Comparison of ENCODE assay signal across 8 mouse cellular contexts in genomic region chr14:84443288-84443686, GRCm38 (mm10). TPM values are rescaled to one million over a fixed set of nuclear protein-coding genes. Genes with fewer than 3 reads are reported as not detected.
DNase-seq lines count a peak whose midpoint lies in the region; ATAC-seq and TF ChIP-seq lines count a peak whose summit lies in the region.

Pcdh17 (plus strand) TSS chr14:84443563.

- DNase-seq in CH12.LX (ENCODE audit: extremely low read depth), result peak; percentile 84
- DNase-seq in cerebellum, adult 11 months, result peak; percentile 74
- DNase-seq in forebrain, embryonic 14.5 days (ENCODE audit: low spot score), result peak; percentile 98
- peak; percentile 93 to 96 for DNase-seq in heart, postnatal 10 days
- DNase-seq in large intestine, adult 2 months (ENCODE audit: low read depth, low spot score), result peak; percentile 82

- no peak for TF ChIP-seq RAD21 in CH12.LX (IDR thresholded peaks at IDR 0.05; ENCODE audit: low read depth, low read length)

- peak; percentile 91 for ATAC-seq in forebrain, embryonic 14.5 days
- peak; percentile 90 for ATAC-seq in liver, embryonic 16.5 days (ENCODE audit: low read depth)
- peak; percentile 89 for ATAC-seq in neural tube, embryonic 12.5 days (ENCODE audit: low FRiP score, low read depth)

- H3K4me1 ChIP-seq in CH12.LX (ENCODE audit: control insufficient read depth in 1 of 2, insufficient read depth in 2 of 2), result no peaks in the 10 kb centered on the region
- peaks cover 10% of the 10 kb centered on the region for H3K4me1 ChIP-seq in forebrain, embryonic 14.5 days (ENCODE audit: control insufficient read depth, insufficient read depth, low read length)
- H3K4me1 ChIP-seq in liver, embryonic 16.5 days (ENCODE audit: control insufficient read depth, low read depth, low read length), result peaks cover 2% of the 10 kb centered on the region; the same call in 1 of the 2 replicates
- H3K4me1 ChIP-seq in neural tube, embryonic 12.5 days, result peaks cover 9% of the 10 kb centered on the region
- peaks cover 23% of the 10 kb centered on the region for H3K4me1 ChIP-seq in testis, adult 2 months (ENCODE audit: control insufficient read depth, insufficient read depth, low read length)

- peak within 1 kb of the TSS; percentile 49 to 67 (median 61) for H3K4me3 ChIP-seq in CH12.LX (replicated peaks in 1 of 3; ENCODE audit: low read depth in 2 of 3, low read length in 2 of 3, poor library complexity in 1 of 3)
- peak within 1 kb of the TSS; percentile 60 for H3K4me3 ChIP-seq in forebrain, embryonic 14.5 days (ENCODE audit: low read depth, low read length)
- H3K4me3 ChIP-seq in liver, embryonic 16.5 days (ENCODE audit: low read depth, low read length), result peak within 1 kb of the TSS; percentile 50
- peak within 1 kb of the TSS; percentile 59 for H3K4me3 ChIP-seq in neural tube, embryonic 12.5 days
- H3K4me3 ChIP-seq in testis, adult 2 months (ENCODE audit: control insufficient read depth, low read depth, low read length), result peak within 1 kb of the TSS; percentile 83

- H3K27ac ChIP-seq in CH12.LX (ENCODE audit: insufficient read depth, low read depth), result peak within 1 kb of the TSS; percentile 94
- peak within 1 kb of the TSS; percentile 49 for H3K27ac ChIP-seq in forebrain, embryonic 14.5 days (ENCODE audit: low read depth, low read length)
- H3K27ac ChIP-seq in liver, embryonic 16.5 days (ENCODE audit: low read length), result no peak within 1 kb of the TSS
- H3K27ac ChIP-seq in neural tube, embryonic 12.5 days, result no peak within 1 kb of the TSS
- 0 out of 2 replicates have a peak within 1 kb of the TSS, but pooled peaks have one; percentile 21 for H3K27ac ChIP-seq in testis, adult 2 months (ENCODE audit: control insufficient read depth, insufficient read depth, low read depth, low read length)

- H3K9me3 ChIP-seq in CH12.LX (replicated peaks; ENCODE audit: low read length), result peaks cover 40% of the 10 kb centered on the region
- no peaks in the 10 kb centered on the region for H3K9me3 ChIP-seq in forebrain, embryonic 14.5 days (replicated peaks; ENCODE audit: control insufficient read depth, low read length)
- no peaks in the 10 kb centered on the region for H3K9me3 ChIP-seq in liver, embryonic 16.5 days (replicated peaks; ENCODE audit: control insufficient read depth, low read length)
- H3K9me3 ChIP-seq in neural tube, embryonic 12.5 days, result no peaks in the 10 kb centered on the region

- dilution Hi-C loops in CH12.LX (cut with MboI; ENCODE audit: extremely low pct_ligation_motif_present, extremely low pct_unique_long_range_greater_than_20kb, low sequenced_read_pairs), result no loop called here

- H3K4me2 ChIP-seq in CH12.LX (ENCODE audit: insufficient read depth, low read depth, poor library complexity, severe bottlenecking), result peak within 1 kb of the TSS; percentile 6; the same call in 1 of the 2 replicates
- peak within 1 kb of the TSS; percentile 95 for H3K4me2 ChIP-seq in forebrain, embryonic 14.5 days (ENCODE audit: low read length)
- peak within 1 kb of the TSS; percentile 64 for H3K4me2 ChIP-seq in liver, embryonic 16.5 days (ENCODE audit: low read depth, low read length)
- H3K4me2 ChIP-seq in neural tube, embryonic 12.5 days (replicated peaks), result peak within 1 kb of the TSS; percentile 96

- in situ Hi-C loops in CH12.LX (cut with MboI; ENCODE audit: low pct_ligation_motif_present, low pct_unique_long_range_greater_than_20kb, low sequenced_read_pairs), result loop anchor here (25.0 kb wide), 1 partner anchor 181 kb away; no protein-coding TSS in a partner anchor

- 0% methylated on average over 31 of the region's 31 CpGs for WGBS in forebrain, embryonic 14.5 days
- WGBS in large intestine, adult 2 months, result under 1% methylated on average over 31 of the region's 31 CpGs
- under 1% methylated on average over 31 of the region's 31 CpGs for WGBS in liver, embryonic 16.5 days (ENCODE audit: insufficient replicate concordance)
- under 1% methylated on average over 31 of the region's 31 CpGs for WGBS in neural tube, embryonic 12.5 days

- intact Hi-C loops in heart, postnatal 10 days (cut with DNase I), result loop anchor here (2.0 to 10.0 kb wide), 4 partner anchors 852 to 2002 kb away; no protein-coding TSS in a partner anchor

- no peak for TF ChIP-seq CTCF in CH12.LX (conservative IDR thresholded peaks at IDR 0.05 in 1 of 2, IDR thresholded peaks at IDR 0.05 in 1 of 2; ENCODE audit: low read depth in 2 of 2, low read length in 2 of 2)
- no peak for TF ChIP-seq CTCF in testis, adult 2 months (IDR thresholded peaks at IDR 0.05; ENCODE audit: control insufficient read depth, insufficient read depth, insufficient replicate concordance, low read depth, low read length)

- H3K27me3 ChIP-seq in CH12.LX (replicated peaks), result no peaks in the 10 kb centered on the region
- peaks cover 3% of the 10 kb centered on the region; the same call in 1 of the 2 replicates for H3K27me3 ChIP-seq in forebrain, embryonic 14.5 days (replicated peaks; ENCODE audit: control insufficient read depth, insufficient read depth, low read length)
- peaks cover 47% of the 10 kb centered on the region for H3K27me3 ChIP-seq in liver, embryonic 16.5 days (ENCODE audit: control insufficient read depth, insufficient read depth, low read depth, low read length)
- peaks cover 17% of the 10 kb centered on the region for H3K27me3 ChIP-seq in neural tube, embryonic 12.5 days (replicated peaks)
- H3K27me3 ChIP-seq in testis, adult 2 months (ENCODE audit: control insufficient read depth, insufficient read depth, low read length), result no peaks in the 10 kb centered on the region

- peak within 1 kb of the TSS; percentile 70 for H3K9ac ChIP-seq in CH12.LX (ENCODE audit: insufficient read depth, low read depth)
- H3K9ac ChIP-seq in forebrain, embryonic 14.5 days (ENCODE audit: low read length), result peak within 1 kb of the TSS; percentile 53
- H3K9ac ChIP-seq in liver, embryonic 16.5 days (ENCODE audit: low read depth, low read length), result no peak within 1 kb of the TSS
- H3K9ac ChIP-seq in neural tube, embryonic 12.5 days, result peak within 1 kb of the TSS; percentile 53

- peak; percentile 92 for TF ChIP-seq POLR2A in CH12.LX (IDR thresholded peaks at IDR 0.05; ENCODE audit: low read depth, low read length)
- TF ChIP-seq POLR2A in testis, adult 2 months (IDR thresholded peaks at IDR 0.05; ENCODE audit: control insufficient read depth, low read depth, low read length), result peak; percentile 49

- TF ChIP-seq EP300 in CH12.LX (IDR thresholded peaks at IDR 0.05; ENCODE audit: low read length), result no peak

- H3K79me2 ChIP-seq in CH12.LX (replicated peaks; ENCODE audit: control insufficient read depth, extremely low read depth, insufficient read depth, poor library complexity, severe bottlenecking), result no peaks in the 10 kb centered on the region

- no peaks in the 10 kb centered on the region for H3K36me3 ChIP-seq in CH12.LX (replicated peaks in 1 of 2; ENCODE audit: control insufficient read depth in 1 of 2, insufficient read depth in 1 of 2, low read length in 1 of 2)
- no peaks in the 10 kb centered on the region for H3K36me3 ChIP-seq in forebrain, embryonic 14.5 days (ENCODE audit: control insufficient read depth, insufficient read depth, low read length)
- H3K36me3 ChIP-seq in liver, embryonic 16.5 days (ENCODE audit: control insufficient read depth, insufficient read depth), result no peaks in the 10 kb centered on the region
- H3K36me3 ChIP-seq in neural tube, embryonic 12.5 days, result no peaks in the 10 kb centered on the region
- no peaks in the 10 kb centered on the region for H3K36me3 ChIP-seq in testis, adult 2 months (ENCODE audit: control insufficient read depth, insufficient read depth, low read length)

TF ChIP-seq in CH12.LX, 34 proteins besides CTCF, POLR2A, EP300 and RAD21:
- TF ChIP-seq IRF4 (IDR thresholded peaks at IDR 0.05; ENCODE audit: low read depth, low read length) (no peak), TBP (conservative IDR thresholded peaks at IDR 0.05; ENCODE audit: low read depth, low read length) (peak; percentile 91), CHD1 (IDR thresholded peaks at IDR 0.05; ENCODE audit: low read depth, low read length) (no peak), TCF12 (IDR thresholded peaks at IDR 0.05; ENCODE audit: low read depth, low read length) (peak; percentile 82), NELFE (IDR thresholded peaks at IDR 0.05; ENCODE audit: low read depth, low read length) (peak; percentile 72), ZMIZ1 (IDR thresholded peaks at IDR 0.05; ENCODE audit: low read depth, low read length) (peak; percentile 61; the same call in 1 of the 2 replicates)
TF ChIP-seq in CH12.LX: peak in this region for 4.

RNA-seq across cellular contexts. Expression of gene Pcdh17, which starts in this region (rescaled TPM):
- total RNA-seq in CH12.LX (2012; rRNA removed) (0.67 and 0.85 TPM in 2 replicates), CH12.LX (2014; rRNA removed) (0.14 and 0.19 TPM in 2 replicates)
- polyA plus RNA-seq in CH12.LX (2012; ENCODE audit: insufficient read length, low read depth), result 0.30 and 0.41 TPM in 2 replicates
- 8.9 and 12.1 TPM in 2 replicates for polyA plus RNA-seq in forebrain, embryonic 14.5 days (2014; fragmentation: Nextera tagmentation; extraction: Ambion mirVana)
- total RNA-seq in heart, postnatal 10 days (2021), result 10 to 100 TPM; 19.8 to 30.3 TPM
- 0.26 and 0.66 TPM in 2 replicates for polyA plus RNA-seq in large intestine, adult 2 months (2012; rRNA removed)
- polyA plus RNA-seq in liver, embryonic 16.5 days (2015; fragmentation: Nextera tagmentation; extraction: Ambion mirVana), result 0.68 and 0.72 TPM in 2 replicates
- 13.0 and 13.2 TPM in 2 replicates for polyA plus RNA-seq in neural tube, embryonic 12.5 days (2016; fragmentation: Nextera tagmentation; extraction: Ambion mirVana)
- 1.7 and 1.8 TPM in 2 replicates for polyA plus RNA-seq in testis, adult 2 months (2012; rRNA removed)

Comparison
In these comparisons a context has a peak if more than half of its experiments do, and no peak if none do; other contexts are left out.
1. RNA of gene Pcdh17 (total RNA-seq): 19.8 to 30.3 TPM in heart, postnatal 10 days; 0.14 to 0.85 TPM in CH12.LX; every median in the first group is over 10 times any median in the second.
2. Peak in DNase-seq, H3K4me3 ChIP-seq, H3K27ac ChIP-seq, H3K9ac ChIP-seq and H3K4me2 ChIP-seq in CH12.LX; RNA of the gene not detected or under 1 TPM.
3. Peak in DNase-seq in large intestine, adult 2 months; RNA of the gene not detected or under 1 TPM.
4. Peak in ATAC-seq, H3K4me3 ChIP-seq and H3K4me2 ChIP-seq in liver, embryonic 16.5 days; RNA of the gene not detected or under 1 TPM.
5. H3K27ac ChIP-seq: peak in forebrain, embryonic 14.5 days (single experiment) and testis, adult 2 months (single experiment); none in liver, embryonic 16.5 days (single experiment) and neural tube, embryonic 12.5 days (single experiment).
6. H3K4me2 ChIP-seq: peak in every context shown above with its lines; median percentile 96 in neural tube, embryonic 12.5 days; 95 in forebrain, embryonic 14.5 days; 64 in liver, embryonic 16.5 days; 6 in CH12.LX.
7. Peak in every context shown above with its lines, with median percentiles within 50 percentile points of each other: DNase-seq, H3K4me3 ChIP-seq and ATAC-seq.